Mouse (Mus musculus) embryonic fibroblast, embryonic 13.5 days (primary cell): Measurements from ENCODE around the gene Hpse2.

Experiments used
- CTCF ChIP-seq: IDR thresholded peaks from 2 replicates; pipeline ENCODE4 v1.5.1; 2011; ENCODE audit warnings: mild to moderate bottlenecking, control low read depth, low read length, moderate library complexity, borderline replicate concordance; ENCODE audit not compliant: insufficient read depth
- POLR2A ChIP-seq: IDR thresholded peaks from 2 replicates; pipeline ENCODE4 v1.6.1; 2011; ENCODE audit warnings: low read depth, mild to moderate bottlenecking, control low read depth, low read length, moderate library complexity

GRCm38 (mm10) chr19:42877653-42878052, 510.5 kb downstream of the Hpse2 start:
- no peak for TF ChIP-seq POLR2A
- no peak for TF ChIP-seq CTCF
